Mouse (Mus musculus) cerebellum, adult 8-10 months (tissue): ENCODE results near the gene R3hdm2.
A peak's percentile ranks its signal among the peaks of the same experiment; 100 is the strongest.

Experiments used
- DNase-seq: peaks from one replicate; pipeline ENCODE4 v3.0.0; 2022

R3hdm2 gene

DNA sequence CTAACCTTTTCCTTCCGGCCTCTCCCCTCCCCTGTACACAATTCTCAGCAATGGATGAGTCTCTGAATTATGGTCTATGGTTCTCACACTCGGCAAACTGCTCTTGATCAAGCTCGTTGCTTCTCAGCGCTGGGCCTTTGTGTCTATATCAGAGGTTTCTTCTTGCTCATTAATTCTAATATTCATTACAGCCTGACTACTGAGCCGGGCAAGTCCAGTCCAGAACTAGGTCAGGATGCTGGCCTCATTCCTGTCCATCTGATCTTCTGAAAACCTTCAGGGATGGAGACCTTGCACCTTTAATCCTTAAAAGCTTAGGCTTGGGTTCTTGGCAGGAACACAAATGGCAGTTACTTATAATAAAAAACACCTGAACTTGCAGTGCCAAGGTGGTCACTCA, 119.4 kb downstream of the R3hdm2 start:
- no peak for DNase-seq

- DNase-seq = no peak
These were observed 119.9 kb downstream of the R3hdm2 start for GRCm38 (mm10) chr10:127500042-127500441.

GRCm38 (mm10) chr10:127500894-127501893, 121.1 kb downstream of the R3hdm2 start, which contains the start of gene Stac3:
Gene Stac3, plus strand, starts transcription at chr10:127501686.
- no peak for DNase-seq

- DNase-seq = peak; percentile 84
These were observed 128.1 kb downstream of the R3hdm2 start for GRCm38 (mm10) chr10:127508239-127508638.

DNA sequence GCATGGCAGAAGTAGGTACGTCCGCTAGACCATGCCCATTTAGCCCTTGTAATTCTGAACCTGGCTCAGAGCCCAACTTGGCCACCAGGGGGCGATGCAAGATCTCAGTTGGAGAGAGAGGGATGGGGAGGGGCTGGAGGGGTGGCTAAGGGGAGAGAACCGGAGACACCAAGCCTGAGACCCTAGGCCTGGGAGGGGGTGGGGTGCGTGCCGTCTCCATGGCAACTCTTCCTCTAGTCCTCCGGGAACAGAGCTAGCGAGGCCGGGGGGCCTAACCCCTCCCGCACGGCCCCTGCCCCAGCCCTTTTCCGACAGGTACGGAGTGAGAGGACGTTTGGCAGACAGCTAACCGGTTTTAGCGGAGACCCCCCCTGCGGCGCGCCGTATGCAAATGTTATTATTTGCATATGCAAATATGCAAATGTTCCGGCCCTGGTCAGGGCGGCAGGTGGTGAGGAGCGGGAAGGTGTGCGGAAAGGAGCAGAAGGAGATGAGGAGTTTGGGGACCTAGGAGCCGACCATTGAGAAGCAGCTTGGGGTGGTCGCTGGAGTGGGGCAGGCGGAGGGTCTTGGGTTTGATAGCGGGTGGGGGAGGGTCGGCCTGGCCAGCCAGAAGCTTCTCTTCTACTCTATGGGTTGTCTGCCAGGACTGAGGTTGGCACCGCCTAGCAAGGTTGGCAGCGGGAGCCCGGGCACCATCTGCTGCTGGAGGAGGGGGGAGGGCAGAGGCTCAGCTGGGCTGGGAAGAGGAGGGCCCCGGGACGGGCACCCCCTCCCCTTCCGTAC, 129.1 kb downstream of the R3hdm2 start:
- DNase-seq = peak; percentile 96

GRCm38 (mm10) chr10:127509837-127510701, 129.9 kb downstream of the R3hdm2 start:
- DNase-seq = peak; percentile 58

DNA sequence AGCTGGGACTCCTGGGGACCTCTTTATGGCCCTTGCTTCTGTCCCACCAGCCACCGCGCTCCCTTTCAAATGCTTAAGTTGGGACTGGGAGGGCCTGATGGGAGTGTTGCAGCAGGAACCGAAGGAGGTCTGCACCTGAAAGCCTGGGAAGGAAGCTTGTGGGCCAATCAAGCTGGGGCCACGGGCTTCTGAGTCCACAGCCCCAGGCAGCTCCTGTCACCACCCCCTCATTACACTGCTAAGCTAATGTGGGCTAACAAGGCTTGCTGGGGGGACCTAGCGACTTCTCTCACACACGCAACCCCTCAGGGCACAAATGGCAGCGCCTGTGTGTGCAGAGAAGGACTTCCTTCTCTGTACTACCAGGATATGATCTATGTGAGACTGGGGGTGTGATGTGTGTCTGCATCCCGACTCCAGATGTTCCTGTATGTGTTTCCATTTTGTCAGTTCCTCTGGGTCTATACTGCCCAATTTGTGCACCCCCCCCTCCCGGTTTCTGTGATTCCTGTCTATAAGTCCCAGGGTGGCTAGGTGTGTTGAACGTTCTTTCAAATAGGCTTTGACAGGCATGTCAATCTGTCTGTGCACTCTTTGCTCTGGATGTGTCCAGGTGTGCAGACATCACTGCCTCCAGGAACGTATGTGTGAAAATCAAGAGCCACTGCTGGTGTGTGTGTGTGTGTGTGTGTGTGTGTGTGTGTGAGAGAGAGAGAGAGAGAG, 130.9 kb downstream of the R3hdm2 start:
- DNase-seq = no peak

- DNase-seq = peak; percentile 85
These were observed 131.6 kb downstream of the R3hdm2 start for GRCm38 (mm10) chr10:127511634-127512306.

DNA sequence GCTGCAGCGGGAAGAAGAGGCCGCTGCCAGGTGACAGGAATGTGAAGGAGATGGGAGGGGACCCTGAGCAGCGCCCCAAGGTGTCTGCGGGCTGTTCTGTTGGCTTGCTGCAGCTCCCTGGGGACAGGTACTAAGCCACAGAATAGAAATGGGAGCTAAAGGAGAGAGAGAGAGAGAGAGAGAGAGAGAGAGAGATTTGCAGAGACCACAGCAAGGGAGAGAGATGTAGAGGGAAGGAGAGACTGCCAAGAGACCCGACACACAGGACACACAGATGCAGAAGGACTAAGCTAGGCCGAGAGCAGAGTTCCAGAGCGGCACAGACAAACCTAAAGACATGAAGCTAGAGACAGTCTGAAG, 132.2 kb downstream of the R3hdm2 start:
- DNase-seq = no peak

- DNase-seq = peak; percentile 98
These were observed 132.7 kb downstream of the R3hdm2 start for GRCm38 (mm10) chr10:127512813-127513212.

DNA sequence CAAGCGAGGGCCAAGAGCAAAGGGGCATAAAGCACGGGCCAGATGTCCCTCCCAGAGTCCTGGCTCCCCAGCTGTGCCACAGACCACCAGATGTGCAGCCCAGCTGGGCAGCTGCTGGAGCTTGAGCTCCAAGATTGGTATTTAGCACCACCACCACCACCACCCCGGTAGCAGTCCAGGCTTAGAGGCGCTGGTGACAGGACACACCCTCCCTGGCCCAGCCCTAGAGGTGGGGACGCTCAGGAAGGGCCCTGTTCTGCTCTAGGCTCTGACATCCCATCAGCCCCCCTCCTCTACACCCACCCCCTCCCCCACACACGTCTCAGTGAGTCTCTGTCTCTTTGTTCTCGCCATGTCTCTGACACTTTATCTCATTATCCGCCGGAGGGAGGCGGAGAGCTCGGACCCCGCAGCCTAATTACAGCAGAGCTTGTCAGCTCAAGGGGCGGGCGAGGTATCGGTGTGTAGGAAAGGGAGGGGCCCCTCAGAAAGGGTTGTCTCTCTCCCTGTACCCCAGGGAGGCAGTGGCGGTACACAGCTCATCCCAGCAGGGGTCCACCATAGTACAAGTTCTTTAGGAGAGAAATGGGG, 133.5 kb downstream of the R3hdm2 start:
- DNase-seq = no peak

DNA sequence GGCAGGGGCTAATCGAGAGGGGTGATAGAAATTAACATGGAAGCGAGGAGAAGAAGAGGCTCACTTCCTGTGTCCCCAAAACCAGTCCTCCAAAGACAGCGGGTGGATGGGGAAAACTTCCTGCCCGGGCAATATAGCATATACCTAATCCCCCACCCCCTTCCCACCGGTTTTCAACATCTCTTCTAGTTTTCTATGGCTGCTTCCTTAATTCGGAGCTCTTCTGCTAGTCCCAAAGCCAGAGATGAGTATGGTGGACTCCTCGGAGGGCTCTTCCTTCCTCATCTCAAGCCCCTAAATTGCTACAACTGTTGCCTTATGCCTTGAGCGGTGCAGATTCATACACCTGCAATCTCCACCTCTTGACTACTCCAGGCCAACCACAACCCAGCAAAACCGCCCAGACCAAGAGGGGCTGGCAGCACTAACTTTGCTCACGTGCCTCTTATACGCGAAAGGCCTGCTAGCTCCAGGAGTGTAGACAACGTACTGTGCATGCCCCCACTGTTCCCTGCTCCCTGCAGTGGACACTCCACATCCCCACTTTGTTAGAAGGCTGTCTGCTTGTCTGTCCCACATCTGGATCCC, 134.1 kb downstream of the R3hdm2 start:
- DNase-seq = no peak

- no peak for DNase-seq
These were observed 134.6 kb downstream of the R3hdm2 start, which contains the start of gene Ndufa4l2 for GRCm38 (mm10) chr10:127514764-127515163. Gene Ndufa4l2, plus strand, starts transcription at chr10:127514967.

DNA sequence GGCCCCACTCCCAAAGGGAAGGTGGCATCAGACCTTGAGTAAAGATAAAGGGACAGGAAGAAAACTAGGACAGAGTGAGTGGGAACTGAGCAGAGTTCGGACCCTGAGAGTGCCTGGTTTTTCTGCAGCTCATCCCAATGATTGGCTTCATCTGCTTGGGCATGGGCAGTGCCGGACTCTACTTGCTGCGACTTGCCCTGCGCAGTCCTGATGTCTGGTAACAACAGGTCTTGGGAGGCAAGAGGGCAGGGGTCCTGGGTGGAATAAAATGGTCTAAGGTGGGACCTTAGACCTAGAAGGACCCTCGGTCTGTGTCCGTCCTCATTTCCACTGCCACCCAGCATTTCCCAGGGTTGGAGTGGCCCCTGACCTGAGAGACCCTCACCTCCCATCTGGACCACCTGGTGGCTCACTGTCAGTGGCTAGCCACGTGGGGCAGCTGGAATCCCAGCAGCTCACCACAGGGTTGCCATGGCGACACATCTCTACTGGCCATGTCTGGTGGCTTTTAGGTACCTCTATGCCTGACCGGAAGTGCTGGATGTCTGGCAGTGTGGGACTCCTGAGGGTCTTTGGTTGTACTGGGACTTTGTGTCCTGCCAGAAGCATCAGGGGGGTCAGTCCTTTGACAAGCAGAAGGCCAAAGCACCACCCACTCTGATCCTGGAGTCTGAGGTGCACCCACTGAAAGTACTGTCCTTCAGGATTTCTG, 135.3 kb downstream of the R3hdm2 start:
- no peak for DNase-seq

DNA sequence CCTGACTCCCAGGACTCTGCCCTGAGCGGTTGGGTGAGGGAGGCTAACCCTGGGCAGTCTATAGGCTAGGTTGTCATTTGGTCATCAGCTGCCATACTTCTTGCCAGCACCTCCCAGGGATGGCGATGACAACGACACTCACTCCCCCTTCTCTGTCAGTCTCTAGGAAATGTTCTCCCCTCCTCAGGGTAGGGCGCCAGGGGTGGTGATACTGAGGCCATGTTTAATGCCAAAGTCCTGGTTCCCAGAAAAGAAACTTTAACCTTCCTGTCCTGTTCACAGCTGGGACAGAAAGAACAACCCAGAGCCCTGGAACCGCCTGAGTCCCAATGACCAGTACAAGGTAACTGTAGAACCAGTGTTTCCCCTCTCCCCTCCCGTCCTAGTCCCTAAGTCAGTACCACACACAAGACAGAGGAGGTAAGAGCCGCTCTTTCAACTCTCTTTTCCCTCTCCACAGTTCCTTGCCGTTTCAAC, 135.9 kb downstream of the R3hdm2 start:
- no peak for DNase-seq

GRCm38 (mm10) chr10:127516576-127517260, 136.6 kb downstream of the R3hdm2 start:
- DNase-seq = no peak

GRCm38 (mm10) chr10:127517941-127518340, 137.8 kb downstream of the R3hdm2 start:
- DNase-seq = no peak

GRCm38 (mm10) chr10:127519041-127519701, 139.0 kb downstream of the R3hdm2 start:
- no peak for DNase-seq
